Mouse (Mus musculus) olfactory bulb, adult 2 months (tissue): ENCODE data around the gene Pikfyve. TPM values are rescaled to one million over a fixed set of nuclear protein-coding genes. Genes with fewer than 3 reads are reported as not detected.

Source experiments
- H3K27ac ChIP-seq: fragments of 200-500 bp; 2 replicates; pipeline ENCODE4 v1.5.1; 2012; ENCODE audit warnings: low read depth, low read length; ENCODE audit not compliant: insufficient read depth
- H3K4me1 ChIP-seq: fragments of 200-500 bp; 2 replicates; pipeline ENCODE4 v1.6.1; 2012; ENCODE audit warnings: low read length; ENCODE audit not compliant: control insufficient read depth, insufficient read depth
- H3K4me3 ChIP-seq: fragments of 200-500 bp; 2 replicates; pipeline ENCODE4 v1.5.1; 2012; ENCODE audit warnings: mild to moderate bottlenecking, low read depth, low read length, moderate library complexity; ENCODE audit not compliant: insufficient read depth
- CTCF ChIP-seq: fragments of 200-500 bp; IDR thresholded peaks from 2 replicates; pipeline ENCODE4 v1.5.1; 2012; ENCODE audit warnings: low read depth, mild to moderate bottlenecking, low read length, moderate library complexity; ENCODE audit not compliant: insufficient read depth
- POLR2A ChIP-seq: fragments of 200-500 bp; IDR thresholded peaks from 2 replicates; pipeline ENCODE4 v1.6.1; 2012; ENCODE audit warnings: mild to moderate bottlenecking, low read depth, low read length, moderate library complexity; ENCODE audit not compliant: insufficient read depth
- WGBS: fragments of 180-500 bp; shearing (Covaris S2); methylation state at CpG from one replicate; pipeline ENCODE4 v1.1.7; 2018; 5-methylcytosine and 5-hydroxymethylcytosine counted together
- polyA plus RNA-seq: library from polyadenylated mRNA; stranded (reverse); fragments of >200 nt; gene quantifications from 2 replicates; pipeline ENCODE4 v1.2.4, GENCODE M21; 2012; ENCODE audit warnings: low replicate concordance; ENCODE audit not compliant: missing spikeins, insufficient read depth, insufficient read length

Pikfyve gene
- polyA plus RNA-seq, 1 experiment: not detected

GRCm38 (mm10) chr1:65314054-65315021, 127.9 kb downstream of the Pikfyve start:
- Histone ChIP-seq H3K27ac (no peak overlapping the region), H3K4me3 (no peak overlapping the region), H3K4me1 (peaks cover 8% of the 10 kb centered on the region)
- TF ChIP-seq POLR2A (no peak), CTCF (no peak)
- WGBS: 55% methylated on average over 13 of the region's 13 CpGs

- Histone ChIP-seq H3K27ac (no peak overlapping the region), H3K4me1 (peaks cover 8% of the 10 kb centered on the region), H3K4me3 (no peak overlapping the region)
- 81% methylated on average over 8 of the region's 8 CpGs for WGBS
- no peak for TF ChIP-seq POLR2A
- TF ChIP-seq CTCF: no peak
Observed at GRCm38 (mm10) chr1:65315022-65315407, 128.5 kb downstream of the Pikfyve start.

Other genes with a start within 250 kb of the Pikfyve start
- not detected in 2 replicates for gene Plekhm3, start 229.9 kb upstream of the Pikfyve start, polyA plus RNA-seq
- gene Akr1cl, start 153.9 kb upstream of the Pikfyve start, polyA plus RNA-seq: not detected in 2 replicates
- not detected in 2 replicates for gene Cryge, start 135.5 kb upstream of the Pikfyve start, polyA plus RNA-seq
- not detected in 2 replicates for gene Crygd, start 123.2 kb upstream of the Pikfyve start, polyA plus RNA-seq
- gene Crygc, start 113.0 kb upstream of the Pikfyve start, polyA plus RNA-seq: not detected in 2 replicates
- not detected in 2 replicates for gene Crygb, start 104.4 kb upstream of the Pikfyve start, polyA plus RNA-seq
- not detected in 2 replicates for gene Cryga, start 83.3 kb upstream of the Pikfyve start, polyA plus RNA-seq
- gene Gm28845, start 67.1 kb upstream of the Pikfyve start, polyA plus RNA-seq: not detected in 2 replicates
- gene D630023F18Rik, start 63.5 kb upstream of the Pikfyve start, polyA plus RNA-seq: not detected in 2 replicates
- not detected in 2 replicates for gene Idh1, start 183 bp upstream of the Pikfyve start, polyA plus RNA-seq
- gene Pth2r, start 95.4 kb downstream of the Pikfyve start, polyA plus RNA-seq: not detected in 2 replicates